Mouse (Mus musculus) Patski (cell line): ENCODE data around the gene Ppp2r5a. TPM values are rescaled to one million over a fixed set of nuclear protein-coding genes. Genes with fewer than 3 reads are reported as not detected.

Experiments
- ATAC-seq: fragments of 100-300 bp; one replicate; pipeline ENCODE4 v1.8.0; 2021
- CTCF ChIA-PET: fragments of 350-600 bp; sonication (Branson Sonifier 250); formaldehyde crosslinking; loops from one replicate; lab custom pipeline; 2022; ENCODE audit warnings: inconsistent platforms; lab: Charles Lee
- POLR2A ChIA-PET: fragments of 350-600 bp; sonication (Branson Sonifier 250); formaldehyde crosslinking; loops from one replicate; lab custom pipeline; 2022; ENCODE audit warnings: antibody characterized with exemption, inconsistent platforms; lab: Charles Lee
- DNase-seq: peaks from one replicate; pipeline ENCODE4 v3.0.0-alpha.2; 2011; ENCODE audit warnings: low read depth, low spot score
- H3K27me3 ChIP-seq: fragments of 371-371 bp; one replicate; pipeline ENCODE4 v1.5.1; 2021
- CTCF ChIP-seq: fragments of 100-300 bp; IDR thresholded peaks from one replicate; pipeline ENCODE4 v1.5.1; 2021
- in situ Hi-C: fragments of 300-500 bp; cut with MboI; formaldehyde crosslinking; loops from 3 replicates; pipeline ENCODE4 v1.11.1; 2018; ENCODE audit warnings: low pct_unique_long_range_greater_than_20kb, mixed read lengths
- polyA plus RNA-seq: library from polyadenylated mRNA; unstranded; gene quantifications from one replicate; pipeline ENCODE4 v1.2.3, GENCODE M21; 2021

Ppp2r5a gene
- polyA plus RNA-seq: 83.6 TPM

- in situ Hi-C loops: no loop called here
- ChIA-PET POLR2A (no interaction called here), CTCF (interaction anchor here (1.3 kb wide), 1 partner anchor 51 kb away, joined by 3 read pairs; no protein-coding TSS in a partner anchor)
- no peaks in the 10 kb centered on the region for H3K27me3 ChIP-seq
- DNase-seq (no peak), ATAC-seq (no peak)
- no peak for TF ChIP-seq CTCF
These were observed at the start of gene Ppp2r5a for GRCm38 (mm10) chr1:191403074-191403473. Ppp2r5a (minus strand) TSS chr1:191403272.

GRCm38 (mm10) chr1:191450614-191451013 lies 47.5 kb upstream of the Ppp2r5a start:
- TF ChIP-seq CTCF: no peak
- in situ Hi-C loops: no loop called here
- ATAC-seq (no peak), DNase-seq (no peak)
- POLR2A ChIA-PET: no interaction called here
- no peaks in the 10 kb centered on the region for H3K27me3 ChIP-seq
- CTCF ChIA-PET: no interaction called here

- CTCF ChIA-PET: no interaction called here
- H3K27me3 ChIP-seq: no peaks in the 10 kb centered on the region
- in situ Hi-C loops: no loop called here
- ATAC-seq: no peak
- no peak for TF ChIP-seq CTCF
- POLR2A ChIA-PET: no interaction called here
- no peak for DNase-seq
These were observed 46.5 kb upstream of the Ppp2r5a start for GRCm38 (mm10) chr1:191449537-191449936.

- CTCF ChIA-PET: no interaction called here
- TF ChIP-seq CTCF: no peak
- no peak for ATAC-seq
- no peak for DNase-seq
- POLR2A ChIA-PET: no interaction called here
- in situ Hi-C loops: no loop called here
- H3K27me3 ChIP-seq: no peaks in the 10 kb centered on the region
These were observed 44.4 kb upstream of the Ppp2r5a start for GRCm38 (mm10) chr1:191447391-191448016.

- CTCF ChIA-PET: interaction anchor here (0.9 to 1.6 kb wide), 3 partner anchors 24 to 129 kb away, joined by 3 to 5 read pairs (median 5); partner anchors contain the start of genes Dtl and Ints7
- no peak for ATAC-seq
- H3K27me3 ChIP-seq: no peaks in the 10 kb centered on the region
- DNase-seq: no peak
- POLR2A ChIA-PET: interaction anchor here (1.2 kb wide), 1 partner anchor 53 kb away, joined by 3 read pairs; no protein-coding TSS in a partner anchor
- in situ Hi-C loops: no loop called here
- TF ChIP-seq CTCF: no peak
These were observed 43.2 kb upstream of the Ppp2r5a start for GRCm38 (mm10) chr1:191446307-191446706.

GRCm38 (mm10) chr1:191445831-191446258 lies 42.8 kb upstream of the Ppp2r5a start:
- ChIA-PET POLR2A (interaction anchor here (1.2 kb wide), 1 partner anchor 53 kb away, joined by 3 read pairs; no protein-coding TSS in a partner anchor), CTCF (interaction anchor here (0.9 to 1.6 kb wide), 3 partner anchors 25 to 130 kb away, joined by 3 to 5 read pairs (median 5); partner anchors contain the start of genes Dtl and Ints7)
- in situ Hi-C loops: no loop called here
- no peak for ATAC-seq
- no peaks in the 10 kb centered on the region for H3K27me3 ChIP-seq
- DNase-seq: no peak
- TF ChIP-seq CTCF: no peak

- ATAC-seq (no peak), DNase-seq (no peak)
- H3K27me3 ChIP-seq: no peaks in the 10 kb centered on the region
- POLR2A ChIA-PET: interaction anchor here (1.2 kb wide), 1 partner anchor 52 kb away, joined by 3 read pairs; no protein-coding TSS in a partner anchor
- CTCF ChIA-PET: interaction anchor here (1.6 kb wide), 1 partner anchor 25 kb away, joined by 5 read pairs; no protein-coding TSS in a partner anchor
- in situ Hi-C loops: no loop called here
- no peak for TF ChIP-seq CTCF
These were observed 42.3 kb upstream of the Ppp2r5a start for GRCm38 (mm10) chr1:191445401-191445800.

- peak; percentile 82 for ATAC-seq
- POLR2A ChIA-PET: interaction anchor here (1.2 kb wide), 1 partner anchor 9 kb away, joined by 4 read pairs; no protein-coding TSS in a partner anchor
- CTCF ChIA-PET: interaction anchor here (1.0 kb wide), 1 partner anchor 47 kb away, joined by 3 read pairs; no protein-coding TSS in a partner anchor
These were observed 41.4 kb upstream of the Ppp2r5a start for GRCm38 (mm10) chr1:191444467-191444866.

GRCm38 (mm10) chr1:191439011-191439410 lies 35.9 kb upstream of the Ppp2r5a start:
- CTCF ChIA-PET: interaction anchor here (0.8 to 1.8 kb wide), 6 partner anchors 27 to 124 kb away, joined by 3 to 6 read pairs (median 3); no protein-coding TSS in a partner anchor
- in situ Hi-C loops: no loop called here
- POLR2A ChIA-PET: no interaction called here
- no peaks in the 10 kb centered on the region for H3K27me3 ChIP-seq
- no peak for ATAC-seq
- TF ChIP-seq CTCF: no peak
- no peak for DNase-seq

More at GRCm38 (mm10) chr1:191444467-191444866, 41.4 kb upstream of the Ppp2r5a start:
- TF ChIP-seq CTCF: no peak
- in situ Hi-C loops: no loop called here
- no peaks in the 10 kb centered on the region for H3K27me3 ChIP-seq
- DNase-seq: peak; percentile 88

GRCm38 (mm10) chr1:191438546-191438945 lies 35.5 kb upstream of the Ppp2r5a start:
- DNase-seq: peak; percentile 86
- CTCF ChIA-PET: interaction anchor here (0.8 to 1.8 kb wide), 7 partner anchors 17 to 124 kb away, joined by 3 to 6 read pairs (median 3); no protein-coding TSS in a partner anchor
- peak; percentile 87 for ATAC-seq
- no peak for TF ChIP-seq CTCF
- in situ Hi-C loops: no loop called here
- POLR2A ChIA-PET: interaction anchor here (0.6 to 1.5 kb wide), 3 partner anchors 16 to 41 kb away, joined by 3 to 5 read pairs (median 4); no protein-coding TSS in a partner anchor
- no peaks in the 10 kb centered on the region for H3K27me3 ChIP-seq
